Mouse (Mus musculus) cerebellum, adult 18-20 months (tissue): ENCODE measurements around the gene Aknad1.

Experiments
- DNase-seq, 2 experiments: peaks; one replicate each; pipeline ENCODE4 v3.0.0; 2021

The Aknad1 gene

DNA sequence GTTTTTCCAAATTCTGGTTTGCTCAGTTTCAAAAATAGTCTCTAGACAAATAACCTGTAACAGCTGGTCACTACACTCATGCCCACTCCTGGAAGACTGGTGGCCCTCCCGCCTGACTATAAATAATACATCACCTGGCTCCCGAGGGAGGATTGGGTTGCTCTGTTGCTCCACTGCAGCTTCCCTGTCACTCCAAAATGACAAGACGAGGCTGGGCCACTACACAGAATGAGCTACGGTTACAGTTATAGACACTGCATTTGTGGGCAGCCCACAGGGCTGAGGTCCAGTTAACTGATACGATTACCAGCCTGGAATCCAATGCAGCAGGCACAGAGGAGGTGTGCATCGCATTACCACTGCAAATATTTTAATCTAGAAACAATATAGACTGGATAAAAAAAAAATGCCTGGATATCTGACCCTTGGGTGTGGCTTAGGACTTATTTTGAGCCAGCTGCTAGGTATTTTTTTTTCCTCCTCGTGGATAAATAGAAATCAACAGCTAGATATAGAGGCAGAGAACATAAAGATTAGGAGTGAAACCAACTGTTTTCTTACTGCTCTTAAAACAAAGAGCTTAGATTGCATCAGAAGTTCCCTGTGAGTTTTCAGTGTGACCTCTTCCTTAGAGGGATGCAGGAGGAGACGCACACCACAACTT lies at the start of gene Aknad1:
TSS of gene Aknad1 (plus strand) at position 614 of the 664 bp plus-strand sequence.
- DNase-seq: no peak

DNA sequence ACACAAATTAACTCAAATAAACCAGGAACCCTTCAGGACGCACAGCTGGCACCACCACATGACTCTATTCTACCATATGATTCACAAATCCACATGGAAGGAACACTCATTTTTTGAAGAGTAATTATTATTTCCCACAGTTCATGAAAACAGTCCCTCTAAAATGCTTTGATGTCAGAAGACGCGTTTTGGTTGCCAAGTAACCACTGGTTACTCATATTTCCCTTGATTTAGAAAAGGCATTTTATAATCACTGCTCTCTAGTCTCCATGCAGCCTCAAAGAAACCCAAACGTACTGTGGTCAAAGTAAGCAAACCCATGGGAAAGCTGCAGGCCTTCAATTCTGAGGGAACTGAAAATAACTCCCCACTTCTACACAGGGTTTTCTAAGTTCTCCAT lies 49.5 kb upstream of the Aknad1 start:
- DNase-seq: no peak

- no peak for DNase-seq
Observed at GRCm38 (mm10) chr3:108694321-108694720, 45.1 kb upstream of the Aknad1 start.

GRCm38 (mm10) chr3:108698662-108699061 lies 40.8 kb upstream of the Aknad1 start:
- no peak for DNase-seq

DNA sequence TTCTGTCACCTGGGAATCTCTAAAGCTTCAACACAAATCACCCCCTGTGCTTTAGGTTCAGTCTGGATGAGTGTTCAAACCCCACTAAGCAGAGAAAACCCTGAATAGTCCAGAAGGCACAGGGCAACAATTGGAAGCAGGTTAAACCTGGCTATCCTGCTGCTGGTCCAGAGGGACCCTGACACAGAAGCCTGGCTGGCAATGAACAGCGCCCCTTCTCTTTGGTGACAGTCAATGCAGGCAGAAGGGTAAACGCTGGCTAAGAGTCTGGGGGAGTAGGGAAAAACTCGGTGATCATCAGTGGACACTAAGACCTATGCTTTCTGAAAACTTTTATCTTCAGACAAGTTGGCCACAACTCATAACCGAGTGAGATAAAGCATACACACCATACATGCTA lies 39.7 kb upstream of the Aknad1 start:
- DNase-seq: no peak

GRCm38 (mm10) chr3:108701256-108701655 lies 38.2 kb upstream of the Aknad1 start:
- no peak for DNase-seq

DNA sequence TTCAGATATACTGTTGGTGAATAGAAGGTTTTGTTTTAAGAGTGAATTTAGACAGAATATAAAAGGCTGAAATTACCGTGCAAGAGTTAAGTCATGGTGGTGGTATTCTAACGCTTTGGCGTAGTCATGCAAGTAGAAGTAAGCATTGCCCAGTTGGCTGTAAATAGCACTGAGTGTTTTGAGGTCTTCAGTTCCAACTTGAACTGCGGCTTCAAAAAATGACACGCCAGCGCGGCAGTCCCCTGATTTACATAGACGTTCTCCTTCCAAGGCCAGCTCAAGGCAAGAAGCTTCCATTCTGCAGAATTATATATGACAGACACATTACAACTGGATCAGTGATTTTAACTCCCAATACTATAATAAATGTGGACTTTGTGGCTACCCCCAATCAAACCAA lies 36.7 kb upstream of the Aknad1 start:
- no peak for DNase-seq

GRCm38 (mm10) chr3:108711296-108711695 lies 28.2 kb upstream of the Aknad1 start:
- DNase-seq: no peak

DNA sequence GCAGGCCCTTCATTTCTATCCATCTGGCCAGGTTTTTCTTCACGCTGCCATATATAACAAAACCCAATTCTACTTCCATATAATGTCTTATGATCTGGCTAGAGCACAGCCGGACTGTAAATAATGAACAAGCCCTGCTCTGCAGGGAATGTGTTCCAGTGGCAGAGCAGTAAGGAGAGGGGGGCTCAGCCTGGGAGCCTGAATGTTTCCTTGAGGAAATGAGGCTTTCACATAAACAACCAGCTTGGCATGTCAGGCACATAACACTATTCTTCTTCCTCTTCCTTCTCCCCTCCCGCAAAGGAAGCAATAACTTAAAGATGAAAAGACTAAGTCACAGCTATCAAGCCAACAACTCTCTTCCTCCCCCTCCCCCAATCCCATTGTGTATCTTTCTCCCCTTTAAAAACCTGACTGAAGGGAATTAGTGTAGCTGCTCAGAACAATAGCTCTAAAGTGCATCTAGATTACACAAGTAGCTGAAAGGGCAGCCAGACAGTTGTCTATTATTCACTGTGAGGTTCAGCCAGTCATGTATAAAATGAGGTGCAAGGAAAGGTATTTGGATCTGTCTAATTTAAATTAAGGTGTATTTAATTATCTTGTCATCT lies 26.3 kb upstream of the Aknad1 start:
- no peak for DNase-seq

- DNase-seq: no peak
Observed at GRCm38 (mm10) chr3:108714837-108715236, 24.6 kb upstream of the Aknad1 start.

DNA sequence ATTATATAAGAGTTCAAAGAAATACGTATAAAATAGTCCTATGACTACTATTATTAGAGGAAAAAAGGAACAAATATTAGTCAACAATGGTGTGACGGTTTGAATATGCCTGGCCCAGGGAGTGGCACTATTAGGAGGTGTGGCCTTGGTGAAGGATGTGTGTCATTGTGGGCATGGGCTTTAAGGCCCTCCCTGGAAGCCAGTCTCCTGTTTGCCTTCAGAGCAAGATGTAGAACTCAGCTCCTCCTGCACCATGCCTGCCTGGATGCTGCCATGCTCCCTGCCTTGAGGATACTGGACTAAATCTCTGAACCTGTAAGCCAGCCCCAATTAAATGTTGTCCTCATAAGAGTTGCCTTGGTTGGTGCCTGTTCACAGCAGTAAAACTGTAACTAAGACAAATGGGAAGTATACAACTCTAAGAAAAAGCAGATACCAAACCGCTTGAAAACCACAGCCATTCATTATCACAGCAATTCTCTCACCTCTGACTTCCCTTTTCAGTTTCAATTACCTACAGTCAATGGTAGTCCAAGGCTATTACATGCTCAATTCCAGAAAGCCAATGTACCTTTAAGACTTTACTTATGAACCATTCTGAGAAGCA lies 21.5 kb upstream of the Aknad1 start:
- DNase-seq: no peak

DNA sequence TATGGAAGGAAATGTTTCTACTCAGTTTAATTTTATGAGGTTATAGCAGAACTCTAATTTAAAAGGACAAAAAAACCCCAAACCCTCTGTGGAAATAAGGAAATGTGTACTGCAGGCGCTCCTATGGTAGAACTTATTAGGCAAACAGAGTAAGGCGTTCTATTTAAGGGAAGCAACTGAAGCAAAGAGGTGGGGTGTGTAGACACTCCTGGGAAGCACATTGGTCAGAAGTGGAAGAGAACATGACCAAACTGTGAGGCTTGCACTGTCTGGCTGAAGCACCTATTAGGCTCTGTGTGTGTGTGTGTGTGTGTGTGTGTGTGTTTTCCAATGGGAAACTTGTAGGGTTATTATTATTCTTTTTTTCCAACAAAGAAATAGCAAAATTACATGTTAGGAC lies 20.1 kb upstream of the Aknad1 start:
- no peak for DNase-seq

DNA sequence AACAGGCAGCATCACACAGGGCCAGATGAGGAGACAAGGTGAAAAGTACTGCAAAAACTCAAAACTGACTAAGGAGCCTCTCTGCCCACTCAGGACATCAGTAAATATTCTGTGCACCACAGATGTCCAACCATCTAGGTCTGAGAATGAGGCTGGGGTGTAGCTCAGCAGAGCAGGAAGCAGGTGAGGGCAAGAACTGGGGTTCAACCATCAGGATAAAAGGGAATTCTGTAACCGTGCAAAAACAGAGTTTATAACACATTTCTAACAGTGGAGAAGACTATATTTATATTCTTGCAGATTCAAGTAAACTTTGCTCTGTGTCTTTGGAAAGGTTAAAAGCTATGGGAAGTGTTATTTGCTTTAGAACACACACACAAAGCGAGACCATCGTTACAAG lies 19.7 kb upstream of the Aknad1 start:
- no peak for DNase-seq

DNA sequence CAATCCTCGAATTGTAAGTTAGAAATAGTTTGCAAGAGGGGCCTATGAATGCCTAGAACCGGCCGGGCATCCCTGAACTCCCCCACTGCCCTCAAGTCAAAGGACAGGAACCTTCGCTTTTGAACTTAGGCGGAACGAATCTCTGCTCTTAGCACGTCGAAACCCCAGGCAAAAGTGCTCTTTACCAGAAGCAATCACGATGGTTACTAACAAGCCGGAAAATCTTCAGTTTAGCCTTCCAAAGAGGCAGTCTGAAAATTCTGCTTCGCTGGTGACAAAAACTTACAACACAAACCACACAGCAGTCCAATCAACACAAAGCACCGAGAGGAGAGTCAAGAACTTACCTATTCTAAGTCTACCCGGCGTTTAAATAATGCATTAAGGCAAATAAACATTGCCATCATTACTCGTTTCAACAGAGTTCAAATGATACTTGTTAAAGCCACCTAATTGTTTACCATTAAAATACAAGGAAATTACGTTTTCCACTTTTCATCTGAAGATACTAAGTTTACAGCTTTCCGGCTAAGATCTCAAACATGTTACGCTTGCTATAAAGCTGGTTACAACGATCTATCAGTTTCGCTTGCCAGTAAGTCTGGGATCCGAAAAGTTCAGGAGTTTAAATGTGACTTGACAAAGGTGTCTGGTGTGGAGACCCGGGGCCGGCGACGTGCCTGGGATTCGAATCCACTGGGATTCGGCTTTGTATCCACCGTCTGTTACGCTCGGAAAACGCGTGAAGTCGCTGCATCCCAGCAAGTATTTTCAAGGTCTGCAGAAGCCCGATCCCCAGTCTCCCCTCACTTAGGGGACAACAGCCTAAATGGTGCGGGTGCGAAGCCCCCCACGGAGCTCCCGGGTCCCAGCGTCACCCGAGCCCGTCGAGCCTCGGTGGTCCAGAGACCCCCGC lies 18.1 kb upstream of the Aknad1 start:
- DNase-seq: peak; percentile 14 to 33

DNA sequence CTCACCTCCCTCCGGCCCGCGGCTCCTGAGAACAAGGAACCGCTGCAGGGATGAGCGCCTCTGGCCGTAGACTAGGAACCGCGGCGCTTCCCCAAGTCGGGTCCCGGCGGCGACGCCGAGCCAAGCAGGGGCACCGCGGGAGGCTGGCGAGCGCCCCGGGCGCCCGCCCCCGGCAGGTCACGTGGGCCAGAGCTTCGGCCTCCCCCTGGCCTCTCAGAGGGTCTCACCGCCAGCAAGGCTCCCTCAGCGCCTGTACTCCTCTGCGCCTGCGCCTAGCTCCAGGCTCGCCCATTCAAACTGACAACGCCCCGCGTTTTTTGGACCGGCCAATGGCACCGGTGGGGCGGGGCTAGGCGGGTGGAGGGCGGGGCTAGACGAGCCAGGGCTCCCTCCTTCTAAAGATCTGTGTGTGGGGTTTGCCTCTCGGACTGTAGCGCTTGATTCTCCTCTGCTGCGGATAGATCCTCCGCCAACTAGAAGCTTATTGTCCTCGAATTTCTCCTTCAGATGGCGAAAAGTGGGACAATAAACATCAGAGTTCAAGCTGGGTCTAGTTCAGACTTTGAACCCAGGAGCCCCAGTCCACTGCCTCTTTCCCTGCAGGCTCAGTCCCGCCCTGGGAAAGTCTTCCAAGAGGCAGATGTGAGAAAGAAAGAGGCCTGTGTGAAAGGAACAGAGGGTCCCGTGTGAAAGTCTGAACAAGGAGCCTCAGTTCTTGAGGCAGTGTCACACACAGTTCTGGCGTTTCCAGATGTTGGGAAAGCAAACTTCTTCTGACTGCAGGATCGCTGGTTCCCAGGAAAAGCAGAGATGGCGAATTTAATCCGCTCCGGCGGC lies 17.2 kb upstream of the Aknad1 start, which contains the start of gene Gpsm2:
TSS of gene Gpsm2 (minus strand) at position 274 of the 837 bp plus-strand sequence.
- DNase-seq: peak; percentile 92

- no peak for DNase-seq
Observed at GRCm38 (mm10) chr3:108726413-108726812, 13.0 kb upstream of the Aknad1 start.

DNA sequence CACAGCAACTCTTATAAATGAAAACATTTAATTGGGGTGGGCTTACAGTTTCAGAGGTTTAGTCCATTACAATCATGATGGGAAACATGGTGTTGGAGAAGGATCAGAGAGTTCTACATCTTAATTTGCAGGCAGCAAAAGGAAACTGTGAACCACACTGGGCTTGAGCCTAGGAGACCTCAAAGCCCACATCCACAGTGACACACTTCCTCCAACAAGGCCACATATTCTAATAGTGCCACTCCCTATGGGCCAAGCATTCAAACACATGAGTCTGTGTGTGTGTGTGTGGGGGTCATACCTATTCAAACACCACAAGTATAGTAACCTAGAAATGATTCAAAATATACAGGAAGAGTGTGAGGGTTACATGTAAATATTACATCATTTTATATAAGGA lies 12.1 kb upstream of the Aknad1 start:
- DNase-seq: no peak

GRCm38 (mm10) chr3:108727776-108728175 lies 11.7 kb upstream of the Aknad1 start:
- no peak for DNase-seq

- no peak for DNase-seq
Observed at GRCm38 (mm10) chr3:108730316-108730715, 9.1 kb upstream of the Aknad1 start.

- no peak for DNase-seq
Observed at GRCm38 (mm10) chr3:108737761-108738160, 1.7 kb upstream of the Aknad1 start.

DNA sequence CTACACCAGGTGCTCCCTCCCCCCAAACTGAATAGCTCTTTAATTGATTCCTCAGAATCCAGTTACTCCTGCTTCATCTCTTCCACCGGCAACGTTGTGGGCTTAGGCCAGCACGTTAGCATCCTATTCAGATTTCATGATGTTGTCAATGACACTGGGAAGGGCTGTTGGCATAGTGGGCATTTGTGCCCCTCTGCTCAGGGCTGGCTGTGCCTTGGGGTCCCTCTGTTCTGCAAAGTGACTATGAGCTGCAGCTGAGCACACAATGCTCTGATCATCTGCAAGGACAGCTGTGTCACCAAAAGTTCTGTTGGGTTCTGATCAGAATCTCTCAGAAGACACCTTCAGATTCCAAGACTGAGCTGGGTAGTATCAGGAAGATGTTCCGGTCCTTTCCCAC lies 4.6 kb downstream of the Aknad1 start:
- no peak for DNase-seq

GRCm38 (mm10) chr3:108751061-108751460 lies 11.6 kb downstream of the Aknad1 start:
- no peak for DNase-seq
